Mouse (Mus musculus) megakaryocyte, embryonic 14.5 days (primary cell): Measurements from ENCODE around the gene Slc22a23.

ENCODE experiments used
- FLI1 ChIP-seq: IDR thresholded peaks from 2 replicates; pipeline ENCODE4 v1.6.1; 2012; ENCODE audit warnings: low read length, inconsistent platforms, mixed read lengths
- GATA1 ChIP-seq: IDR thresholded peaks from 3 replicates; pipeline ENCODE4 v1.6.1; 2012; ENCODE audit warnings: mixed read lengths, low read length, inconsistent platforms, borderline replicate concordance

GRCm38 (mm10) chr13:34372870-34373478 is 28.0 kb upstream of the Slc22a23 start:
- TF ChIP-seq GATA1, result no peak
- no peak for TF ChIP-seq FLI1
